Mouse (Mus musculus): Measurements from ENCODE around the gene Rnf11.
"Not testable (repeated sequence)": the region's sequence is repeated elsewhere in the genome, so short reads cannot be mapped to it uniquely, and the experiment has no call there.

The Rnf11 gene

GRCm38 (mm10) chr4:109417998-109418397 is 66.5 kb downstream of the Rnf11 start:
- DNase-seq (ENCODE audit: low read depth in 1 of 2, low spot score in 2 of 2) = no peak

GRCm38 (mm10) chr4:109412233-109412632 is 72.3 kb downstream of the Rnf11 start:
- DNase-seq (ENCODE audit: low read depth in 1 of 2, low spot score in 2 of 2) = no peak

- no peak for DNase-seq (ENCODE audit: low read depth in 1 of 2, low spot score in 2 of 2)
These were observed 73.1 kb downstream of the Rnf11 start for GRCm38 (mm10) chr4:109411377-109411967.

GRCm38 (mm10) chr4:109410681-109411376 is 73.7 kb downstream of the Rnf11 start:
- no peak for DNase-seq (ENCODE audit: low read depth in 1 of 2, low spot score in 2 of 2)

GRCm38 (mm10) chr4:109407701-109408485 is 76.6 kb downstream of the Rnf11 start:
- no peak for DNase-seq (ENCODE audit: low read depth in 1 of 2, low spot score in 2 of 2)

GRCm38 (mm10) chr4:109407176-109407520 is 77.4 kb downstream of the Rnf11 start:
- no peak for DNase-seq (ENCODE audit: low read depth in 1 of 2, low spot score in 2 of 2)

GRCm38 (mm10) chr4:109406486-109407175 is 77.9 kb downstream of the Rnf11 start, which contains the start of gene Ttc39a:
TSS of gene Ttc39a (plus strand) at chr4:109406623.
- DNase-seq (ENCODE audit: low read depth in 1 of 2, low spot score in 2 of 2) = no peak

- peak in 1 of 2 experiments; percentile 27 for DNase-seq (ENCODE audit: low read depth in 1 of 2, low spot score in 2 of 2)
These were observed 78.5 kb downstream of the Rnf11 start for GRCm38 (mm10) chr4:109406054-109406485.

GRCm38 (mm10) chr4:109405415-109405814 is 79.1 kb downstream of the Rnf11 start:
- DNase-seq (ENCODE audit: low read depth in 1 of 2, low spot score in 2 of 2) = no peak

- not testable (repeated sequence) for DNase-seq (ENCODE audit: low read depth in 1 of 2, low spot score in 2 of 2)
These were observed 79.6 kb downstream of the Rnf11 start for GRCm38 (mm10) chr4:109404908-109405307.

GRCm38 (mm10) chr4:109401176-109401689 is 83.3 kb downstream of the Rnf11 start:
- DNase-seq (ENCODE audit: low read depth in 1 of 2, low spot score in 2 of 2) = no peak
